Mouse (Mus musculus) lung, postnatal 0 days (tissue): ENCODE measurements around the gene Snrpb2. TPM values are rescaled to one million over a fixed set of nuclear protein-coding genes. Genes with fewer than 3 reads are reported as not detected.

Experiments used
- ATAC-seq: fragments of 200-750 bp; cut with Nextera tagmentation; 2 replicates; pipeline ENCODE4 v1.8.0; 2017; ENCODE audit warnings: moderate library complexity
- DNase-seq: peaks from one replicate; pipeline ENCODE4 v3.0.0-alpha.2; 2016; ENCODE audit warnings: low spot score
- H3K27ac ChIP-seq: fragments of 300-500 bp; sonication (generic); 2 replicates; pipeline ENCODE4 v1.5.1; 2014; ENCODE audit warnings: antibody characterized with exemption, mild to moderate bottlenecking, low read length, mixed read lengths
- H3K27me3 ChIP-seq: fragments of 300-500 bp; sonication (generic); replicated peaks from 2 replicates; pipeline ENCODE4 v1.6.1; 2014; ENCODE audit warnings: low read length, mixed read lengths; ENCODE audit not compliant: insufficient read depth
- H3K36me3 ChIP-seq: fragments of 300-500 bp; sonication (generic); 2 replicates; pipeline ENCODE4 v1.6.1; 2014; ENCODE audit warnings: low read length, mixed read lengths; ENCODE audit not compliant: insufficient read depth
- H3K4me1 ChIP-seq: fragments of 300-500 bp; sonication (generic); 2 replicates; pipeline ENCODE4 v1.6.1; 2014; ENCODE audit warnings: antibody characterized with exemption, low read depth, low read length, mixed read lengths; ENCODE audit not compliant: insufficient read depth
- H3K4me2 ChIP-seq: fragments of 300-500 bp; sonication (generic); replicated peaks from 2 replicates; pipeline ENCODE4 v1.6.1; 2014; ENCODE audit warnings: low read depth, mild to moderate bottlenecking, low read length, moderate library complexity, mixed read lengths
- H3K4me3 ChIP-seq: fragments of 300-500 bp; sonication (generic); 2 replicates; pipeline ENCODE4 v1.5.1; 2014; ENCODE audit warnings: low read depth, low read length
- H3K9ac ChIP-seq: fragments of 300-500 bp; sonication (generic); replicated peaks from 2 replicates; pipeline ENCODE4 v1.6.1; 2014; ENCODE audit warnings: low read depth, mild to moderate bottlenecking
- H3K9me3 ChIP-seq: fragments of 300-500 bp; sonication (generic); 2 replicates; pipeline ENCODE4 v1.6.1; 2016; ENCODE audit warnings: low read length, mixed read lengths
- CTCF ChIP-seq: IDR thresholded peaks from 2 replicates; pipeline ENCODE4 v1.5.1; 2016; ENCODE audit warnings: antibody characterized with exemption, mild to moderate bottlenecking
- EP300 ChIP-seq: IDR thresholded peaks from 2 replicates; pipeline ENCODE4 v1.6.1; 2016; ENCODE audit warnings: antibody characterized with exemption, mild to moderate bottlenecking, control low read depth
- WGBS: fragments of 180-500 bp; shearing (Covaris S2); extraction: QIAGEN DNeasy Blood & Tissue Kit; methylation state at CpG from one replicate; pipeline ENCODE4 v1.1.7; 2014; 5-methylcytosine and 5-hydroxymethylcytosine counted together
- polyA plus RNA-seq: library from polyadenylated mRNA; unstranded; fragments of >200 nt; fragmentation: Nextera tagmentation; extraction: Ambion mirVana; gene quantifications from 2 replicates; pipeline ENCODE4 v1.2.1, GENCODE M21; 2015

Gene Snrpb2
- polyA plus RNA-seq, 1 experiment from 2014 or later, result 51.3 TPM

GRCm38 (mm10) chr2:143024226-143024625 lies 38.6 kb upstream of the Snrpb2 start:
- Histone ChIP-seq H3K27me3 (no peaks in the 10 kb centered on the region), H3K36me3 (no peaks in the 10 kb centered on the region), H3K4me1 (no peaks in the 10 kb centered on the region), H3K4me2 (no peak overlapping the region), H3K27ac (no peak overlapping the region), H3K9ac (no peak overlapping the region), H3K9me3 (no peaks in the 10 kb centered on the region), H3K4me3 (no peak overlapping the region)
- TF ChIP-seq CTCF (no peak), EP300 (no peak)
- DNase-seq (no peak), ATAC-seq (no peak)
- 65% methylated on average over 4 of the region's 4 CpGs for WGBS

GRCm38 (mm10) chr2:143031283-143031682 lies 31.6 kb upstream of the Snrpb2 start:
- no peaks in the 10 kb centered on the region for H3K4me1 ChIP-seq
- ATAC-seq (no peak), DNase-seq (no peak)
- H3K4me3 ChIP-seq, result no peak overlapping the region
- H3K9me3 ChIP-seq, result no peaks in the 10 kb centered on the region
- whole genome bisulfite sequencing, result 85% methylated on average over 1 of the region's 1 CpGs
- H3K27me3 ChIP-seq, result no peaks in the 10 kb centered on the region
- no peak overlapping the region for H3K9ac ChIP-seq
- H3K4me2 ChIP-seq, result no peak overlapping the region
- no peaks in the 10 kb centered on the region for H3K36me3 ChIP-seq
- H3K27ac ChIP-seq, result no peak overlapping the region
- TF ChIP-seq CTCF (no peak), EP300 (no peak)

DNA sequence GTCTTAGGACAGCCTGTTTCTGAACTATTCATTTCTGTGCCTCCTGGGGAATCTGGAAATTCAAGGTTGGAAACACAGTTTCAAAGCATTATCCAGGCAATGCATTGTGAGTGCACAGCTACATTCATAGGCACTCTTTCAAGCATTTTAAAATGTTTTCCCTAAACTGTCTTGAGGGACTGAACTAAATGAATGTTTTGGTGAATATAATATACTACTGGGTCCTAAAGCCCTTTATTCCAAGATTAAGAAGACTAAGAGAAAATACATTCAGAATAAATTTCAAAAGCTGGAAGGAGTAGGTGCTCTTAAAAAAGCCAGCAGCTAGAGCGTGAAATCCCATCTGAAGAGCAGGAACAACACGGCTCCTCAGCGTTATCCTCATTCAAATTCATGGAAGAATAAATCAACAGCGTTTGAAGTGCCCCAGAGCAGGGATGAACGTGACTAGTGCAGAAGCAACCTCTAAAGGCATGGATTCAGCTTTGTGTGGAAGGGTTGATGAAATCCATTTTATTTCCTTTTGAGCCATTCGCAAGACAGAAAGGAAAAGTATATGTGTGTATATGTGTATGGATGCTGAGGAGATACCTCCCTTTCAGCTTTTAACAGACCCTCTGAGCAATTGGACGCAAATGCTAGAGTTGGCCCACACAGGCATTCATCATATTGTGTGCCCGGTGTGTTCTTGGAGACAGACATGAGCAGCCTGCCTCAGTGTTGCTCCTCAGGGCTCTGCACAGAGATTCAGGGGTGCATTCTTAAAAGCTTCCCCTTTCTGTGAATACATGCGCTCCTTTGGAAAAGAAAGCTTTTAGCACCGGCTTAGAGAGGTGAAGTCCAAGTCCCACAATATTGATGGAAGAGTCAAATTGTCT lies 30.2 kb upstream of the Snrpb2 start:
- H3K27me3 ChIP-seq, result no peaks in the 10 kb centered on the region
- TF ChIP-seq EP300 (no peak), CTCF (no peak)
- WGBS, result 76% methylated on average over 10 of the region's 10 CpGs
- no peaks in the 10 kb centered on the region for H3K36me3 ChIP-seq
- no peak for ATAC-seq
- H3K4me1 ChIP-seq, result no peaks in the 10 kb centered on the region
- no peaks in the 10 kb centered on the region for H3K9me3 ChIP-seq
- H3K9ac ChIP-seq, result no peak overlapping the region
- no peak overlapping the region for H3K27ac ChIP-seq
- no peak overlapping the region for H3K4me3 ChIP-seq
- DNase-seq, result no peak
- H3K4me2 ChIP-seq, result no peak overlapping the region

- no peak overlapping the region for H3K27ac ChIP-seq
These were observed 28.3 kb upstream of the Snrpb2 start for GRCm38 (mm10) chr2:143034350-143035085.

DNA sequence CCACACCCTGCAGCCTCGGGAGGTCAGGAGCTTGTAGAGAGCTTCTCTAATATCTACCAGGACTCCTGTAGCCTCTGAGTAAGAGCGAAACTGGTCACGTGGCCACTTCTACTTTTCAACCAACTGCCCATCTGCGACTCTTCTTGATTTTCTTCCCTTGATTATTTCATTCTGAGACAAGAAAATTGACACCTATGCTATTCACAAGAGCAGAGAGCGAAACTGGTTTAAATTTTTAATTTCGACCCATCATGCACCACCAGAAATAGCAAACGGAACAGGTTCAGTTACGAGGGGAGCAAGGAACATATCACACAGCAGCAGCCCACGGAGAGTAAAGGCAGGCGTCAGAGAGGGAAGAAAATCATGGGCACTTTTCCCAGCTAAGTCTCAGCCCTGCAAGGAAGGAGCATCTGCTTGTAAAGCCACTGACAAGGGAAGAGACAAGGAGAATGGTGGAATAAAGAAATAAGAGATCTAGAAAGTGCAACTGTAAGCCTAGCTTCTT lies 27.7 kb upstream of the Snrpb2 start:
- WGBS, result 50% methylated on average over 10 of the region's 10 CpGs
- no peaks in the 10 kb centered on the region for H3K9me3 ChIP-seq
- no peak for TF ChIP-seq EP300
- TF ChIP-seq CTCF, result no peak
- H3K36me3 ChIP-seq, result no peaks in the 10 kb centered on the region
- peak overlapping the region; percentile 36 for H3K4me2 ChIP-seq
- no peaks in the 10 kb centered on the region for H3K4me1 ChIP-seq
- no peak for DNase-seq
- no peak overlapping the region for H3K9ac ChIP-seq
- no peak overlapping the region for H3K27ac ChIP-seq
- ATAC-seq, result no peak
- no peaks in the 10 kb centered on the region for H3K27me3 ChIP-seq
- peak overlapping the region; percentile 21; the same call in 1 of the 2 replicates for H3K4me3 ChIP-seq

More at GRCm38 (mm10) chr2:143034350-143035085, 28.3 kb upstream of the Snrpb2 start:
- WGBS, result 50% methylated on average over 7 of the region's 7 CpGs
- ATAC-seq, result no peak
- H3K4me2 ChIP-seq, result peak overlapping the region; percentile 36
- DNase-seq, result no peak
- no peaks in the 10 kb centered on the region for H3K27me3 ChIP-seq
- H3K4me1 ChIP-seq, result no peaks in the 10 kb centered on the region
- H3K9ac ChIP-seq, result no peak overlapping the region
- no peaks in the 10 kb centered on the region for H3K36me3 ChIP-seq
- TF ChIP-seq CTCF, result no peak
- no peak for TF ChIP-seq EP300
- H3K4me3 ChIP-seq, result peak overlapping the region; percentile 21; the same call in 1 of the 2 replicates
- no peaks in the 10 kb centered on the region for H3K9me3 ChIP-seq

- no peak for DNase-seq
- no peak overlapping the region for H3K4me3 ChIP-seq
- TF ChIP-seq EP300 (no peak), CTCF (no peak)
- H3K4me2 ChIP-seq, result no peak overlapping the region
- no peak overlapping the region for H3K27ac ChIP-seq
- no peaks in the 10 kb centered on the region for H3K36me3 ChIP-seq
- H3K9ac ChIP-seq, result no peak overlapping the region
- H3K27me3 ChIP-seq, result no peaks in the 10 kb centered on the region
- no peaks in the 10 kb centered on the region for H3K9me3 ChIP-seq
- 88% methylated on average over 1 of the region's 1 CpGs for WGBS
- ATAC-seq, result no peak
- no peaks in the 10 kb centered on the region for H3K4me1 ChIP-seq
These were observed 21.2 kb upstream of the Snrpb2 start for GRCm38 (mm10) chr2:143041596-143041995.
